Mouse (Mus musculus) cerebellum, postnatal 10 days (tissue): ENCODE data around the gene H2al1n.
"Not testable (repeated sequence)": the region's sequence is repeated elsewhere in the genome, so short reads cannot be mapped to it uniquely, and the experiment has no call there.

Experiments
- DNase-seq, 2 experiments: peaks; one replicate each; pipeline ENCODE4 v3.0.0; 2021; ENCODE audit warnings: mixed read lengths in 2 of 2

H2al1n gene

GRCm38 (mm10) chrX:14210848-14211247 lies at the start of gene H2al1n:
TSS of gene H2al1n (plus strand) at chrX:14211148.
- DNase-seq: not testable (repeated sequence)

- no peak for DNase-seq
Measured at GRCm38 (mm10) chrX:14199284-14199683, 11.7 kb upstream of the H2al1n start.

GRCm38 (mm10) chrX:14206112-14206875 lies 4.7 kb upstream of the H2al1n start:
- DNase-seq: no peak

- DNase-seq: peak; percentile 46 to 61
Measured at GRCm38 (mm10) chrX:14229218-14229617, 18.3 kb downstream of the H2al1n start.

- peak in 1 of 2 experiments; percentile 5 for DNase-seq
Measured at GRCm38 (mm10) chrX:14259597-14260239, 48.8 kb downstream of the H2al1n start.
